Mouse (Mus musculus) liver, adult 2 months (tissue): ENCODE measurements around the gene Lnx1. TPM values are rescaled to one million over a fixed set of nuclear protein-coding genes. Genes with fewer than 3 reads are reported as not detected.

Experiments
- DNase-seq: peaks from one replicate; pipeline ENCODE4 v3.0.0-alpha.2; 2011; ENCODE audit warnings: low read depth, low spot score; ENCODE audit errors: extremely low read depth
- H3K27ac ChIP-seq: fragments of 200-500 bp; replicated peaks from 2 replicates; pipeline ENCODE4 v1.5.1; 2012; ENCODE audit warnings: low read depth, mild to moderate bottlenecking, control low read depth, inconsistent platforms, low read length; ENCODE audit not compliant: insufficient read depth
- H3K27me3 ChIP-seq: fragments of 200-500 bp; 2 replicates; pipeline ENCODE4 v1.6.1; 2012; ENCODE audit warnings: mild to moderate bottlenecking, moderate library complexity, low read length, inconsistent platforms; ENCODE audit not compliant: control insufficient read depth, insufficient read depth
- H3K36me3 ChIP-seq: fragments of 200-500 bp; 2 replicates; pipeline ENCODE4 v1.6.1; 2012; ENCODE audit warnings: low read length, inconsistent platforms; ENCODE audit not compliant: control insufficient read depth, insufficient read depth
- H3K4me1 ChIP-seq: fragments of 200-500 bp; 2 replicates; pipeline ENCODE4 v1.6.1; 2011; ENCODE audit warnings: low read length; ENCODE audit not compliant: control insufficient read depth, insufficient read depth
- H3K4me3 ChIP-seq: fragments of 200-500 bp; 2 replicates; pipeline ENCODE4 v1.5.1; 2011; ENCODE audit warnings: low read depth, mild to moderate bottlenecking, control low read depth, low read length, moderate library complexity; ENCODE audit not compliant: insufficient read depth
- H3K79me2 ChIP-seq: fragments of 200-500 bp; 2 replicates; pipeline ENCODE4 v1.6.1; 2012; ENCODE audit warnings: inconsistent platforms, mild to moderate bottlenecking, low read length, moderate library complexity; ENCODE audit not compliant: control insufficient read depth, insufficient read depth
- H3K9ac ChIP-seq: fragments of 200-500 bp; 2 replicates; pipeline ENCODE4 v1.6.1; 2012; ENCODE audit warnings: low read depth, mild to moderate bottlenecking, control low read depth, inconsistent platforms, low read length
- CTCF ChIP-seq: fragments of 200-500 bp; IDR thresholded peaks from 2 replicates; pipeline ENCODE4 v1.5.1; 2011; ENCODE audit warnings: low read depth, low read length, control low read depth
- POLR2A ChIP-seq: fragments of 200-500 bp; IDR thresholded peaks from 2 replicates; pipeline ENCODE4 v1.6.1; 2011; ENCODE audit warnings: low read length, control low read depth; ENCODE audit not compliant: insufficient read depth; ENCODE audit errors: extremely low read depth
- WGBS: fragments of 180-500 bp; shearing (Covaris S2); methylation state at CpG from one replicate; pipeline ENCODE4 v1.1.7; 2018; 5-methylcytosine and 5-hydroxymethylcytosine counted together
- polyA plus RNA-seq: library from polyadenylated mRNA; depleted of rRNA; stranded (reverse); fragments of >200 nt; gene quantifications from 2 replicates; pipeline ENCODE4 v1.2.3, GENCODE M21; 2012
- total RNA-seq: library from RNA; depleted of rRNA; stranded (reverse); fragments of >200 nt; gene quantifications from 2 replicates; pipeline ENCODE4 v1.2.3, GENCODE M21; 2014

The Lnx1 gene
- total and polyA plus RNA-seq, 2 experiments, result 0.42 to 1.0 TPM

GRCm38 (mm10) chr5:74670877-74671276 lies 31.8 kb downstream of the Lnx1 start:
- Histone ChIP-seq H3K4me3 (no peak overlapping the region), H3K9ac (no peak overlapping the region), H3K27ac (no peak overlapping the region), H3K79me2 (no peaks in the 10 kb centered on the region), H3K36me3 (no peaks in the 10 kb centered on the region), H3K4me1 (no peaks in the 10 kb centered on the region), H3K27me3 (no peaks in the 10 kb centered on the region)
- 72% methylated on average over 3 of the region's 3 CpGs for WGBS
- no peak for DNase-seq
- TF ChIP-seq CTCF (no peak), POLR2A (no peak)

DNA sequence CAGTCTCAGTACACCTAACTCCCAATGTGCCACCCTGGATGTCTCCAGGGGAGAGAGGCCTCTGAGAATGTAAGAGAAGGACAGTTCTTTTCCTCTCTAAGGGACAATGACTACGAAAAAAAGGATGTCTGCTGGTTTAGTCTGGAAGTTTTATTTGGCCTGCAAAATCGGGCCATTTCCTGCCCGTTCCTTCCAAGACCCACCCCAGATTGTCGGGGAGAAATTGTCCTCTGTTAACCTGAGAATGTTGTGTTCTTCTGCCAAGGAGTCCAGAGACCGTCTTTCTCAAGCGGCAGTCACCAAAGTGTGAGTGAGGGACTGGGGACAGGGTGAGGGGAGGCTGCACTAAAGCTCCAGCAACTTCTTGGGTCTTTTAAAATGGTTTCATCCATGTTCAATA lies 32.8 kb downstream of the Lnx1 start:
- Histone ChIP-seq H3K36me3 (no peaks in the 10 kb centered on the region), H3K9ac (no peak overlapping the region), H3K79me2 (no peaks in the 10 kb centered on the region), H3K4me1 (no peaks in the 10 kb centered on the region), H3K27me3 (no peaks in the 10 kb centered on the region), H3K27ac (no peak overlapping the region), H3K4me3 (no peak overlapping the region)
- TF ChIP-seq CTCF (no peak), POLR2A (no peak)
- no peak for DNase-seq
- WGBS, result 76% methylated on average over 6 of the region's 6 CpGs

DNA sequence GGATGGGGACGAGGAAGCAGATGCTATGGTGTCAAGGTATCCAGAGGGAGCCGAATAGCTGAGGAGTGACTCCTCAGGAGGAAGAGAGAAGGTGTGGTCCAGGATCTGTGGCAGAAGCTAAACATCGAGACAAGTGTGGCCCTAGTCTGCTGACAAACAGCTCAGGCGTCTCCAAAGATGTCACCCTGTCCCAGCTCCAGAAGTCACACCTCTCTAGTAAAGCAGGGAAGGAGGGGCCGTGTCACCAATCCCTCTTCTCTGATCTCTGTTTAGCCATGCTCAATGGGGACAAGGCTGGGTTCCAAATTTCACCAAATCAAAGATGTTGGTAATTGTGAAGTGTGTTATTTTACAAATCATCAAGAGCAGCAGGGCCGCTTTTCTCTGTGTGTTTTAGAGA lies 33.8 kb downstream of the Lnx1 start:
- Histone ChIP-seq H3K9ac (no peak overlapping the region), H3K4me1 (no peaks in the 10 kb centered on the region), H3K27me3 (no peaks in the 10 kb centered on the region), H3K27ac (no peak overlapping the region), H3K36me3 (no peaks in the 10 kb centered on the region), H3K4me3 (no peak overlapping the region), H3K79me2 (no peaks in the 10 kb centered on the region)
- no peak for TF ChIP-seq CTCF
- no peak for TF ChIP-seq POLR2A
- 70% methylated on average over 6 of the region's 6 CpGs for WGBS
- DNase-seq, result no peak

DNA sequence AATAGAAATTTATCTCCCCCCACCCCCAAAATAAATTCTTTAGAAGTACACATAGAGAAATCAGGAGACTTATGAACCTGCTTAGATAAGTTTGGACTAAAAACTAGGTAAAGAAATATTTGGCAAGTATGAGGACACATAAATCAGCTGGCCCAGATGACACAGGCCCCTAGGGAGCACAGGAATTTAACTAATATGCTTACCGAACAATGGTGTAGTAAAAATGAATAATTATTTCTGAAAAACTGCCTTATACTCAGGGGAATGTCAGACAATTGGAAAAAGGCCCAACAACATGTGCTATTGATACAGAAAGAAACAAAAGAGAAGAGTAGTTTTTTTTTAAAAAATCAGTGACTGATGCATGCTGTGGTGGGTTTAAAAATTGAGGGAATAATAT lies 40.1 kb downstream of the Lnx1 start:
- Histone ChIP-seq H3K9ac (no peak overlapping the region), H3K4me1 (0 out of 2 replicates have a peak, but pooled peaks cover 3% of the 10 kb centered on the region), H3K79me2 (no peaks in the 10 kb centered on the region; the same call in 1 of the 2 replicates), H3K27ac (no peak overlapping the region), H3K4me3 (no peak overlapping the region), H3K27me3 (no peaks in the 10 kb centered on the region), H3K36me3 (no peaks in the 10 kb centered on the region)
- TF ChIP-seq POLR2A (no peak), CTCF (no peak)
- 77% methylated on average over 1 of the region's 1 CpGs for WGBS
- no peak for DNase-seq

DNA sequence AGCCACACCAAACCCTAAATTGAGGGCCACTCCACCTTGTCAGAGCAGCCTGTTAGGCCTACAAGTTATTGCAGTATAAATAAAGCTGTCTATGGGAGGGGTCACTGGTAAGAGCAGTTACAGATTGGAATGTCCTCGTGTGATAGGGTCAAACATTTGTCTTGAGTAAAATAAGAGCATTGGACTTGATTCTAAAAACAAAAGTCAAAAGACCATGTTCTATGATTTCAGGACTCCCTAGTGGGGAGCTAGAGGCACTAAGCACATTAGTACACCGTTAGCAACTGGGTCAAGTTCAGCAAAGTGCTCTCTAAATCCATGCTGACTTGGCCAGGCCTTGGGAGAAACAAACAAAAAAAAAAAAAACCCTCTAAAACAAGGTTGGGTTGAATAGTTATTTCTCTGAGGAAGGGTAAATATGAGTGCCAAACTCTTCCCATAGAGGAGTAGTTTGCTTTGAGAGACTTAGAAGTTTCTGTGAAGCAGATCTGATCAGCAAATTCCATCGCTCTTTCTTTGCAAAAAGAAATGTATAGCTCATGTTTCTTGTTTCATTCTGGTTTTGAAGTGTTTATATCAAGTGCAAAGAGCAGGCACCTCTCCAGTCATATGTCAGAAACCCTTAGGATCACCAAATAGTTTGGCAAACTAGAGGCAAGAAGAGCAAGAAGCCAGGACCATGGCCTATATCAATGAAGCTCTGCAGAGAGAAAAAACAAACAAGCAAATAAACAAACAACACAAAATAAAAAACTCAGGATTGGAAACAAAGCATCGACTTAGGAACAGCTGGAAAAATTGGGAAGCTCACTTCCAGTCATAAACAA lies 40.8 kb downstream of the Lnx1 start:
- no peak for DNase-seq
- no peaks in the 10 kb centered on the region; the same call in 1 of the 2 replicates for H3K79me2 ChIP-seq
- no peak overlapping the region for H3K4me3 ChIP-seq
- no peaks in the 10 kb centered on the region for H3K36me3 ChIP-seq
- H3K27ac ChIP-seq, result no peak overlapping the region
- TF ChIP-seq POLR2A, result no peak
- no peak for TF ChIP-seq CTCF
- no peak overlapping the region for H3K9ac ChIP-seq
- 68% methylated on average over 4 of the region's 4 CpGs for WGBS
- no peaks in the 10 kb centered on the region for H3K27me3 ChIP-seq
- H3K4me1 ChIP-seq, result 0 out of 2 replicates have a peak, but pooled peaks cover 3% of the 10 kb centered on the region

DNA sequence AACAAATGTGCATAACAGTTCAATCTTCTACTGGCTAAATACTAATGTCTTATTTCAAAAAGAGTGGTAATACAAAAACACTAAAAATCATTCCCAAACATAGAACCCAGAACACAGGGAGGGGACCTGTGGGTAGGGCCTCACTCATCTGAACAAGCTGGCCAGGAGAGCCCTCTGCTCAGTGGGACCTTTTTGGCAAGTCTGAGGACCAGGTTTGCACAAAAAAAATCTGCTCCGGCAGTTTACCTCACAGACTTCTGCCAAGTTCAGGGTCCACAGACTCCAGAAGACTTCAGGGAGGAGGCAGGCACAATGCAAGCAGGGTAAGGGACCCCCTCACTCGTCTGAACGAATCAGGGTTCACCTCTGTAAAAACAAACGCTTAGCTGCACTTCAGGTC lies 42.9 kb downstream of the Lnx1 start:
- 0 out of 2 replicates have a peak, but pooled peaks cover 3% of the 10 kb centered on the region for H3K4me1 ChIP-seq
- no peak overlapping the region for H3K27ac ChIP-seq
- H3K36me3 ChIP-seq, result no peaks in the 10 kb centered on the region
- TF ChIP-seq POLR2A (no peak), CTCF (no peak)
- no peak overlapping the region for H3K9ac ChIP-seq
- H3K27me3 ChIP-seq, result no peaks in the 10 kb centered on the region
- H3K4me3 ChIP-seq, result no peak overlapping the region
- 80% methylated on average over 4 of the region's 4 CpGs for WGBS
- no peaks in the 10 kb centered on the region; the same call in 1 of the 2 replicates for H3K79me2 ChIP-seq
- no peak for DNase-seq
